Mouse (Mus musculus) hindbrain, embryonic 14.5 days (tissue): ENCODE data around the gene Ctsr. TPM values are rescaled to one million over a fixed set of nuclear protein-coding genes. Genes with fewer than 3 reads are reported as not detected.
"Not testable (repeated sequence)": the region's sequence is repeated elsewhere in the genome, so short reads cannot be mapped to it uniquely, and the experiment has no call there.

Experiments used
- ATAC-seq: fragments of 200-750 bp; cut with Nextera tagmentation; 2 replicates; pipeline ENCODE4 v1.8.0; 2017; ENCODE audit warnings: moderate number of reproducible peaks, mild to moderate bottlenecking, moderate TSS enrichment, moderate library complexity; ENCODE audit not compliant: low FRiP score
- DNase-seq: peaks from one replicate; pipeline ENCODE4 v3.0.0-alpha.2; 2015; ENCODE audit warnings: low spot score
- H3K27ac ChIP-seq: fragments of 300-500 bp; sonication (generic); 2 replicates; pipeline ENCODE4 v1.5.1; 2014; ENCODE audit warnings: mild to moderate bottlenecking, moderate library complexity
- H3K27me3 ChIP-seq: fragments of 300-500 bp; sonication (generic); 2 replicates; pipeline ENCODE4 v1.6.1; 2014; ENCODE audit warnings: mild to moderate bottlenecking, low read length, mixed read lengths; ENCODE audit not compliant: control insufficient read depth, insufficient read depth
- H3K36me3 ChIP-seq: fragments of 300-500 bp; sonication (generic); replicated peaks from 2 replicates; pipeline ENCODE4 v1.6.1; 2014; ENCODE audit not compliant: control insufficient read depth, insufficient read depth
- H3K4me1 ChIP-seq: fragments of 300-500 bp; sonication (generic); replicated peaks from 2 replicates; pipeline ENCODE4 v1.6.1; 2014; ENCODE audit warnings: antibody characterized with exemption, low read length, mixed read lengths; ENCODE audit not compliant: control insufficient read depth, insufficient read depth
- H3K4me2 ChIP-seq: fragments of 300-500 bp; sonication (generic); replicated peaks from 2 replicates; pipeline ENCODE4 v1.6.1; 2014; ENCODE audit warnings: mild to moderate bottlenecking, moderate library complexity
- H3K4me3 ChIP-seq: fragments of 300-500 bp; sonication (generic); replicated peaks from 2 replicates; pipeline ENCODE4 v1.5.1; 2014; ENCODE audit warnings: mild to moderate bottlenecking, low read length
- H3K9ac ChIP-seq: fragments of 300-500 bp; sonication (generic); 2 replicates; pipeline ENCODE4 v1.6.1; 2014
- H3K9me3 ChIP-seq: fragments of 300-500 bp; sonication (generic); 2 replicates; pipeline ENCODE4 v1.6.1; 2016; ENCODE audit warnings: low read length; ENCODE audit not compliant: control insufficient read depth
- WGBS: fragments of 180-500 bp; shearing (Covaris S2); extraction: QIAGEN DNeasy Blood & Tissue Kit; methylation state at CpG from one replicate; pipeline ENCODE4 v1.1.7; 2014; 5-methylcytosine and 5-hydroxymethylcytosine counted together
- polyA plus RNA-seq: library from polyadenylated mRNA; unstranded; fragments of >200 nt; fragmentation: Nextera tagmentation; extraction: Ambion mirVana; gene quantifications from 2 replicates; pipeline ENCODE4 v1.2.1, GENCODE M21; 2014

The Ctsr gene
- not detected in 2 replicates for polyA plus RNA-seq

DNA sequence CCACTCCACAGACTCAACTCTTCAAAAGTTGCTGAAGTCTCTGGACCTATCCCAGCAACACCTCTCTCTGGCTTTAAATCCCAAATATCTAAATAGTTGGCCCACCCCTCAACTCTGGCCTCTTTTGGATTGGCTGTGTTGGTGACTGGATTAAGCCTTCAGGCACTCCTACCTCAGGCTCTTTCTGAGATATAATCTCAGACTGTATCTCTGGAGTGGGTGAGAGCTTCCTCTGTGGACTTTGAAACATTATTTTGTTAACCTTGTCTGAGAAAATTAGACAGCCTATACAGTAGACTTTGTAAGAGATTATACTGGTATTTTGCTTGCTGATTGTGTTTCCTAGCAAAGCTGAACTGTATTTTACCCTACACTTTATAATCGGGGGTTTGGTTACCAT is at the start of gene Ctsr:
TSS of gene Ctsr (minus strand) at position 101 of the 400 bp plus-strand sequence.
- Histone ChIP-seq H3K9ac (no peak within 1 kb of the TSS), H3K27me3 (no peaks in the 10 kb centered on the region), H3K9me3 (peaks cover 53% of the 10 kb centered on the region), H3K27ac (no peak within 1 kb of the TSS), H3K4me3 (no peak within 1 kb of the TSS), H3K4me1 (no peaks in the 10 kb centered on the region), H3K36me3 (no peaks in the 10 kb centered on the region), H3K4me2 (no peak within 1 kb of the TSS)
- ATAC-seq (no peak), DNase-seq (no peak)
- 88% methylated on average over 1 of the region's 1 CpGs for whole genome bisulfite sequencing

DNA sequence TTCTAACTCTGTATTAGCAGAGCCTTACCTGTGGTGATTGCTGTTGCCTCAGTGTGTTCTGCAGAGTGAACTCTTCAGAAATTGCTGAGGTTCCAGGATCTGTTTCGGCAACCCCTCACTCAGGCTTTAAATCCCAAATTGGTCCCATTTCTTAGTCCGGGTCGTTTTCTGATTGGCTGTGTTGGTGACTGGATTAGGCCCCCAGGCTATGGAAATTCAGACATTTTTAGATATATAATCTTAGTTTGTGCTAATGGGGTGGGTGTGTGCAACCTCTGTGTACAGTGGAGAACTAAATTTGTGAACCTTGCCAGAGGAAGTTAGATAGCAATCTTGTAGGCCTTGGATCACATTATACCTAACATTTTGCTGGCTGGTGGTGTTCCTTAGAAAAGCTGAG is 39.3 kb upstream of the Ctsr start, which contains the start of gene Cts6:
TSS of gene Cts6 (minus strand) at position 101 of the 400 bp plus-strand sequence.
- H3K4me1 ChIP-seq = no peaks in the 10 kb centered on the region
- no peaks in the 10 kb centered on the region for H3K36me3 ChIP-seq
- no peak within 1 kb of the TSS for H3K4me2 ChIP-seq
- H3K27me3 ChIP-seq = no peaks in the 10 kb centered on the region
- no peak within 1 kb of the TSS for H3K27ac ChIP-seq
- no peak for DNase-seq
- no peak within 1 kb of the TSS for H3K9ac ChIP-seq
- no peak within 1 kb of the TSS for H3K4me3 ChIP-seq
- H3K9me3 ChIP-seq = peaks cover 68% of the 10 kb centered on the region
- ATAC-seq = no peak
- WGBS = 86% methylated on average over 3 of the region's 3 CpGs

DNA sequence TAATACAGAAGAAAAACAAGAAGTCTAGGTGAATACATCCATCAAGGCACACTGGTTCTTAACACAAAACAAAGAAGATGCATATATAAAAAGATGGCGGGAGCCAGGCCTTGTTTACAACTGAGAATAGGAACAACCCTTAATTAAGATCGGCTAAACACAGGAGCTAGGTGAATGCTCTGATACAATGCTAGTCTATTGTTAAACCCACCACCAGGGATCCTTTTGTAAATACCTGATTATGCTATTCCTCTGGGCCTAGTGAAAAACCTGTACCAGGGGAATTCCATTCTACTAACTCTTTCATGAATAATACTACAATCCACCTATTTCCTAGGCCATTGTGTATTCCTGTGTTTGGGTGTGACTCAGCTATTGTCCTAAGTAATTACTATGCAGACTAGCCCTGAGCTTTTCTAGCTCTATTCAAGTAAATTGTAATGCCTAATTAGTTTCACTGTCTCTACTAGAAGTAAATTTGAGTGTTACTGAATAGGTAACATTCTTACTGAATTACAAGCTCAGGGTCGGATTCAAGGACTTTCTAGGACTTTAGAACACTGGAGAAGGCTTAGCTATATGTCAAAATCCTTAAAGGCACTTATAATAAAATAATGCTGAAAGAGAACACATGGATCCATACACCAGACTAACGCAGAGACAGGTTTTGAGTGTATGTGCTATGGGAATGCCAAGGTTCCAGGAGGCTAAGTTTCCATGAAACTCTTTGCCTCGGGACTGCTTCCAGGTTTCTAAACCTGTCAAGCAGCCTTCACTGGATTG is 21.3 kb upstream of the Ctsr start:
- ATAC-seq, DNase-seq, H3K4me3 ChIP-seq, H3K4me1 ChIP-seq, H3K27ac ChIP-seq, H3K36me3 ChIP-seq, H3K27me3 ChIP-seq, H3K4me2 ChIP-seq, H3K9ac ChIP-seq: not testable (repeated sequence)
- H3K9me3 ChIP-seq = peaks cover 18% of the 10 kb centered on the region
- WGBS = 83% methylated on average over 5 of the region's 5 CpGs

GRCm38 (mm10) chr13:61164622-61165021 is 566 bp upstream of the Ctsr start:
- WGBS = 90% methylated on average over 4 of the region's 4 CpGs
- ATAC-seq (no peak), DNase-seq (no peak)
- no peaks in the 10 kb centered on the region for H3K4me1 ChIP-seq
- H3K4me3 ChIP-seq = no peak overlapping the region
- H3K9me3 ChIP-seq = peaks cover 49% of the 10 kb centered on the region
- no peaks in the 10 kb centered on the region for H3K36me3 ChIP-seq
- H3K27ac ChIP-seq = no peak overlapping the region
- no peak overlapping the region for H3K9ac ChIP-seq
- no peaks in the 10 kb centered on the region for H3K27me3 ChIP-seq
- H3K4me2 ChIP-seq = no peak overlapping the region

Other genes starting within 250 kb of the Ctsr start
- gene Gm49393, start 228.7 kb downstream of the Ctsr start, polyA plus RNA-seq = not detected in 2 replicates
- gene Gm49391, start 227.7 kb downstream of the Ctsr start, polyA plus RNA-seq = 2.0 TPM in 1 of 2 replicates, not detected in the other
- gene Ctla2a, start 227.6 kb downstream of the Ctsr start, polyA plus RNA-seq = 17.2 and 18.6 TPM in 2 replicates
- gene Tpbpa, start 222.3 kb downstream of the Ctsr start, polyA plus RNA-seq = not detected in 2 replicates
- not detected in 2 replicates for gene Ctsj, start 158.3 kb downstream of the Ctsr start, polyA plus RNA-seq
- not detected in 2 replicates for gene Ctsq, start 123.6 kb downstream of the Ctsr start, polyA plus RNA-seq
- gene Cts6, start 39.2 kb upstream of the Ctsr start, polyA plus RNA-seq = not detected in 2 replicates
- not detected in 2 replicates for gene Cts8, start 91.1 kb upstream of the Ctsr start, polyA plus RNA-seq
- gene Gm49398, start 124.6 kb upstream of the Ctsr start, polyA plus RNA-seq = not detected in 2 replicates
- gene Cts7, start 193.9 kb upstream of the Ctsr start, polyA plus RNA-seq = not detected in 2 replicates